Mouse (Mus musculus) hematopoietic stem cell, adult 5-6 weeks (primary cell): Measurements from ENCODE around the gene Raver1. TPM values are rescaled to one million over a fixed set of nuclear protein-coding genes. Genes with fewer than 3 reads are reported as not detected.

Source experiments
- ATAC-seq, 2 experiments: fragments of 125-278 bp in 1 of 2; replicated peaks in 1 of 2; 2 replicates each; pipeline ENCODE4 v1.8.0; 2016 to 2017; ENCODE audit warnings: inconsistent platforms in 2 of 2, mild to moderate bottlenecking in 2 of 2, moderate number of reproducible peaks in 2 of 2, low read depth in 1 of 2, moderate TSS enrichment in 1 of 2; ENCODE audit not compliant: low FRiP score in 2 of 2, poor library complexity in 2 of 2, severe bottlenecking in 2 of 2, insufficient read depth in 1 of 2, low TSS enrichment in 1 of 2
- total RNA-seq: library from RNA; stranded (forward); fragments of 172-1452, 232-1000 nt; gene quantifications from 2 replicates; pipeline ENCODE4 v1.2.3, GENCODE M21; 2017

The Raver1 gene
- total RNA-seq, 1 experiment from 2014 or later: 13.1 TPM

- ATAC-seq: peak; percentile 68 to 72
Measured at GRCm38 (mm10) chr9:21030781-21031250, 61.0 kb downstream of the Raver1 start.

DNA sequence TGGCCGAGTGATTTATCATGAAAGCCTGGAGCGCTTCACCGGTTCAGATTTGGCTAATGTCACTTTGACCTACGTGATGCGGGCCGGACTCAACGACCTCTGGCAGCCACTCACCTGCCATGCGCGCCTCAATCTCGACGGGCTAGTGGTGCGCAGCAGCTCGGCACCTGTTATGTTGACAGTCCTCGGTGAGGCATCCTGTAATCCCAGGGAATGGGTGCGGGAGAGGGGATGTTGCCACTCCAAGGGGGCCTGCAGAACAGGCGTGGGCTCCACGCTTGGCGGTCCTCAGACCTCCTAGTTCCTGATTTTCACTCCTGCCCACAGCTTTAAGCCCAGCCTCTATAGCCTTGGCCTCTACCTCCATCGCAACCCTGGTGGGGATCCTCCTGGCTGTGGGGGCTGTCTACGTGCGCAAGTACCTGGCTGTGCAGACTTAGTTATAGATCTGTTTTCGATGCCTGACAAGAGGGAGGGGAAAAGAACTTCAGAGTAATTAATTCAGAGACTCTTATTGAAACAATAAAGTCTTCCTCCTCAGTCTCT, 61.7 kb downstream of the Raver1 start:
- ATAC-seq: 0 out of 4 replicates have a peak, but pooled peaks of 1 of the 2 experiments have one; percentile 18

- ATAC-seq: peak; percentile 56 to 57
Measured at GRCm38 (mm10) chr9:21029291-21030054, 62.3 kb downstream of the Raver1 start, which contains the start of gene Icam4. Icam4 (plus strand) TSS chr9:21029373.

DNA sequence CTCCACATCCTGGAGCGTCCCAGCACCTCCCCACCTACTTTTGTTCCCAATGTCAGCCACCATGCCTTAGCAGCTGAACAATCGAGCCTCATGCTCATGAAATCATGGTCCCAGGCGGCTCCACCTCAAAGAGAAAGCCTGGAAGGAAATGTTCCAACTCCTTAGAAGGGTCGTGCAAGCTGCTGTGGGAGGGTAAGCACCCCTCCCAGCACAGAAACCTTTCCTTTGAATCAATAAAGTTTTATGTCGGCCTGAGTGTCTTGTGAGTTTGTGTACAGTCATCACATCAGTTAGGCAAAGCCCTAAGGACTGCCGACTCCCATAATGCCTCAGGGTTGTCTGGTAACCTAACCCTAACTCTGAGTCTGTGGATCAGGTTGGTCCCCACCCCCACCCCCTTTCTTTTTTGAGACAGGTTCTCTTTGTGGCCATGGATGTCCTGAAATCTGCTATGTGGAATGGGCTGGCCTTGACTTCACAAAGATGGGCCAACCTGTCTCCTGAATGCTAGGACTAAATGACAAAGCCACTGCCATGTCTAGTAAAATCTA, 63.2 kb downstream of the Raver1 start:
- no peak for ATAC-seq

GRCm38 (mm10) chr9:21027774-21028290, 64.0 kb downstream of the Raver1 start:
- no peak for ATAC-seq

- no peak for ATAC-seq
Measured at GRCm38 (mm10) chr9:21026849-21027248, 65.0 kb downstream of the Raver1 start.

DNA sequence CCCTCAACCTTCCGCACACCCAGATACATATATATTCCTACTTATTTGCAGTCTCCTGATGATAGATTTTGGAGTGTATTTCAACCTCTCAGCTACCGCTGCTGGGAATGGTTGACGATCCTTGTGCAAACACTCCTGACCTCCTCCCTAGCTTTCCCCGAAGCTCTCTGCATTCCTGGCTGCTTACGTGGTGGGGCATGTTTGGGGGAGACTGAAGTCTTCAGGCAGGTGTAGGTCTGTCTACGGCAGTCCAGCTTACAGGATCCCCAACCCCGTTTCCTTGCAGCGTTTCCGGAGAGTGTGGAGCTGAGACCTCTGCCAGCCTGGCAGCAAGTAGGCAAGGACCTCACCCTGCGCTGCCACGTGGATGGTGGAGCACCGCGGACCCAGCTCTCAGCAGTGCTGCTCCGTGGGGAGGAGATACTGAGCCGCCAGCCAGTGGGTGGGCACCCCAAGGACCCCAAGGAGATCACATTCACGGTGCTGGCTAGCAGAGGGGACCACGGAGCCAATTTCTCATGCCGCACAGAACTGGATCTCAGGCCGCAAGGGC, 66.5 kb downstream of the Raver1 start:
- no peak for ATAC-seq

Other genes starting within 250 kb of the Raver1 start
- 41.5 and 74.4 TPM in 2 replicates for gene A230050P20Rik, start 223.4 kb downstream of the Raver1 start, total RNA-seq
- gene Angptl6, start 212.3 kb downstream of the Raver1 start, total RNA-seq: 0.79 and 0.88 TPM in 2 replicates
- gene Ppan, start 203.8 kb downstream of the Raver1 start, total RNA-seq: 118 and 137 TPM in 2 replicates
- 128 and 177 TPM in 2 replicates for gene Eif3g, start 193.4 kb downstream of the Raver1 start, total RNA-seq
- 198 and 242 TPM in 2 replicates for gene Dnmt1, start 132.1 kb downstream of the Raver1 start, total RNA-seq
- 1.9 and 2.2 TPM in 2 replicates for gene S1pr2, start 115.2 kb downstream of the Raver1 start, total RNA-seq
- gene Mrpl4, start 89.3 kb downstream of the Raver1 start, total RNA-seq: 26.6 and 35.2 TPM in 2 replicates
- 36.2 and 44.7 TPM in 2 replicates for gene Icam1, start 76.0 kb downstream of the Raver1 start, total RNA-seq
- 3.0 and 7.9 TPM in 2 replicates for gene Icam4, start 62.6 kb downstream of the Raver1 start, total RNA-seq
- gene Icam5, start 59.9 kb downstream of the Raver1 start, total RNA-seq: not detected in 2 replicates
- not detected in 2 replicates for gene Zglp1, start 24.9 kb downstream of the Raver1 start, total RNA-seq
- gene Gm49373, start 18.9 kb downstream of the Raver1 start, total RNA-seq: 0.44 TPM in 1 of 2 replicates, not detected in the other
- 33.6 and 45.2 TPM in 2 replicates for gene Fdx1l, start 18.4 kb downstream of the Raver1 start, total RNA-seq
- 3.3 and 13.1 TPM in 2 replicates for gene Gm38431, start within 50 bp of the Raver1 start, total RNA-seq
- gene Tyk2, start 39.2 kb upstream of the Raver1 start, total RNA-seq: 12.2 and 19.4 TPM in 2 replicates
- gene Cdc37, start 58.0 kb upstream of the Raver1 start, total RNA-seq: 238 and 347 TPM in 2 replicates
- gene Pde4a, start 73.7 kb upstream of the Raver1 start, total RNA-seq: 2.7 and 4.8 TPM in 2 replicates
- 37.4 and 39.0 TPM in 2 replicates for gene Keap1, start 147.4 kb upstream of the Raver1 start, total RNA-seq
- gene S1pr5, start 156.4 kb upstream of the Raver1 start, total RNA-seq: 0.25 and 0.50 TPM in 2 replicates
- gene Atg4d, start 173.3 kb upstream of the Raver1 start, total RNA-seq: 5.6 and 14.1 TPM in 2 replicates
- gene Kri1, start 196.0 kb upstream of the Raver1 start, total RNA-seq: 64.0 and 98.0 TPM in 2 replicates
- 14.8 and 30.4 TPM in 2 replicates for gene Cdkn2d, start 199.4 kb upstream of the Raver1 start, total RNA-seq
- 0.56 TPM in 1 of 2 replicates, not detected in the other for gene Ap1m2, start 220.3 kb upstream of the Raver1 start, total RNA-seq
- 65.7 and 97.9 TPM in 2 replicates for gene Slc44a2, start 228.7 kb upstream of the Raver1 start, total RNA-seq